Mouse (Mus musculus) adrenal gland, adult (tissue): Measurements from ENCODE around the gene Carmil3.

Source experiments
- DNase-seq, 2 experiments: peaks; one replicate each; pipeline ENCODE4 v3.0.0; 2022 to 2023; ENCODE audit warnings: low spot score in 1 of 2; ENCODE audit not compliant: inconsistent age in 2 of 2

Carmil3 gene

GRCm38 (mm10) chr14:55540787-55541321 lies 50.4 kb downstream of the Carmil3 start:
- DNase-seq, result peak; percentile 79 to 93

DNA sequence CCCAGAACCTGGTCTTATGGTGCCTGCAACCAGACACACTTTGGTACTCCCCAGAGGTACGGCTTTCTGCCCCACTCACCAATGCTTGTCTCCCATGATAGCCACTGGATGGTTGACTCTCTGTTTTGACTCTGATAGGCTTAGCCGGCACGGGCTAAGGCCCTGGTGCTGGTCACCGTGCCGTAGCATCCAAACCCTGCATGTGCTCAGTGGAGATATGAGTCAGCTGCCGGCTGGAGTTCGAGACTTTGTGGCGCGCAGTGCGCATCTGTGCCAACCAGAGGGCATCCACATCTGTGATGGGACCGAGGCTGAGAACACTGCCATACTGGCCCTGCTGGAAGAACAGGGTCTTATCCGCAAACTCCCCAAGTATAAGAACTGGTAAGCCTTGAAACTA lies 51.8 kb downstream of the Carmil3 start:
- DNase-seq, result no peak

DNA sequence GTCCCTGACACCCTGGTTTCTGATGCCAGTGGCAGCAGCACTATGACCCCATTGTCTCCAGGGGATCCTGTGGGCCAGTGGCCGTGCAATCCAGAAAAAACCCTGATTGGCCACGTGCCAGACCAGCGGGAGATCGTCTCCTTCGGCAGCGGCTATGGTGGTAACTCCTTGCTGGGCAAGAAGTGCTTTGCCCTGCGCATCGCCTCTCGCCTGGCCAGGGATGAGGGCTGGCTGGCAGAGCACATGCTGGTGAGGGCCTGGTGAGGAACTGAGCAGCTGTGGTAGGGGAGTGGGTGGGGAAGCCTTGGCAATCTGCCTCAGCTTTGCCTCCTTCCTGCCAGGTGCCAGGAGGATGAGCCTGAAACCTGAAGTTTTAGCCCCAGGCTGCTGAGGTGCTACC lies 53.9 kb downstream of the Carmil3 start:
- peak in 1 of 2 experiments; percentile 30 for DNase-seq

- no peak for DNase-seq
Observed at GRCm38 (mm10) chr14:55550191-55550590, 59.7 kb downstream of the Carmil3 start.

DNA sequence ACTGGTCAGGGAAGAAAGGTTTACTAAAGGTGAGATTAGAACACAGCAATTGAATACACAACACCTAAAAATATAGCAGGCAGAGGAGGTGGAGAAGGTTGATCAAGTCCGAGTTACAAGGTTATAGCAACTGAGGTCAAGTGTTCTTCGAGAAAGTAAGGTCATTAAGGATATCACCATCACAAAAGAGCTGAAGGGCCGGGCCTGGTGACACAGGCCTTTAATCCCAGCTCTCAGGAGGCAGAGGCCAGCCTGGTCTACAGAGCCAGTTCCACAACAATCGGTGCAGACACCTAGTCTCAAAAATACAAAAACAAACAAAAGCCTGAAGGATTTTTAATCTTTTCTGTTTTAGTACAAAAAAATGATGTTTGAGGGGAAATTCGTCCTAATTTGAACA lies 60.9 kb downstream of the Carmil3 start:
- DNase-seq, result no peak

- no peak for DNase-seq
Observed at GRCm38 (mm10) chr14:55551794-55552193, 61.3 kb downstream of the Carmil3 start.

GRCm38 (mm10) chr14:55554635-55555034 lies 64.2 kb downstream of the Carmil3 start:
- no peak for DNase-seq

DNA sequence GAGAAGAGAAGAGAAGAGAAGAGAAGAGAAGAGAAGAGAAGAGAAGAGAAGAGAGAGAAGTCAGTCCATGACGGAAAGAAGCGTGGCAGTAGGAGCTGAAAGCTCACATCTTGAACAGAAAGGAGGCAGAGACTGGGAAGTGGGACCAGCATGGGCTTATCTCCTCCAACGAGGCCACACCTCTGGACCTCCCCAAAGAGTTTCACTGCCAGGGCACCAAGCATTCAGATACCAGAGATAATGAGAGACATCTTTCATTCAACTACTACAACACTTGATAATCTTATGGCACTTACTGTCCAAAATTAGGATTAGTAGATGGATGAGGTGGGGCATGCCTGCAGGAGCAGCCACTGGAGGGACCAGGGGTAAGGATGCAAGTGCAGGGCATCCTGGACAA lies 65.3 kb downstream of the Carmil3 start:
- no peak for DNase-seq

- DNase-seq, result peak; percentile 77 to 93
Observed at GRCm38 (mm10) chr14:55557003-55557402, 66.6 kb downstream of the Carmil3 start.

- peak in 1 of 2 experiments; percentile 39 for DNase-seq
Observed at GRCm38 (mm10) chr14:55557587-55557986, 67.1 kb downstream of the Carmil3 start.
